In the genomic region with DNA sequence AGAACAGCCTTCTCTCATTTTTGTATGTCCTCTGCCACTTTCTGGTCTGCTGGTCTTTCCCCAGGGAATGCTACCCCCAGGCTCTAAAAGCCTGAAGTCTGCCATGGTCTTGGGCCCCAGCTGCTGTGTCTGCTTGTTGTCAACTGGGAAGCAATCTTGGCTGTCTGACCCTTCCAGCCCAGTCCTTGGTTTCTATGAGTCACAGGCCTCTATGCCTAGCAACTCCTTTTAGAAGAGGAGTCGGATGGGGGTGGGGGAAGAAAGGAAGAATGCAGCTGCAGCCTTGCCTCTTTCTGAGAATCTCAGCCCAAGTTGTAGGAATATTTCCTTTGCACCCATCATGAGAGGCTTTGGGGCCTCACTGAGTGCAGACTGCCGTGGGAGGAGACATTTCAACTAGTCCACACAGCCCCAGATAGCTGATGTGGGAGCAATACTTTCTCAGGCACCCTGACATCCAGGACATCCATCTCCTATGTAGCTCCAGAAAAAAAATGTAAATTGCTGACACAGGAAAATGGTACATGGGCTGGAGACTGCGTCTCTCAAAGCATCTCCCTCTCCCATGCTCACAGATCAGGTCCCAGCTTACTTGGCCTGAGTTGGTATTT, we compare ENCODE assay signal across 13 mouse cellular contexts. TPM values are rescaled to one million over a fixed set of nuclear protein-coding genes. Genes with fewer than 3 reads are reported as not detected.
A peak's percentile ranks its signal among the peaks of the same experiment; 100 is the strongest.
DNase-seq lines count a peak whose midpoint lies in the region; ATAC-seq and TF ChIP-seq lines count a peak whose summit lies in the region.
"Had no signal": no experiment of that assay in that cellular context is flagged by ENCODE, and none has a peak within 500 bp of the region (broad histone marks: within the 10 kb centered on the region; RNA-seq: fewer than 3 reads in every experiment).

No protein-coding gene starts in this region.

- no peaks in the 10 kb centered on the region for H3K4me1 ChIP-seq in hindbrain, embryonic 11.5 days (replicated peaks; ENCODE audit: control insufficient read depth, insufficient read depth, low read length)
- no peaks in the 10 kb centered on the region for H3K4me1 ChIP-seq in hindbrain, embryonic 16.5 days (ENCODE audit: control insufficient read depth, insufficient read depth, low read depth, low read length)
- H3K4me1 ChIP-seq: midbrain, embryonic 13.5 days had no signal

- H3ac ChIP-seq in myocyte (ENCODE audit: control insufficient read depth, insufficient read length): no peak overlapping the region

- no peaks in the 10 kb centered on the region for H3K9me3 ChIP-seq in hindbrain, embryonic 11.5 days (ENCODE audit: control insufficient read depth, low read length)
- no peaks in the 10 kb centered on the region for H3K9me3 ChIP-seq in hindbrain, embryonic 16.5 days (ENCODE audit: control insufficient read depth, low read length)
- H3K9me3 ChIP-seq: midbrain, embryonic 13.5 days had no signal

- DNase-seq in adrenal gland, adult (ENCODE audit: inconsistent age in 2 of 2, low spot score in 1 of 2): peak; percentile 49 to 81
- no peak for DNase-seq in adrenal gland, adult 18-20 months (ENCODE audit: low spot score in 2 of 2)
- DNase-seq in hindbrain, embryonic 11.5 days (ENCODE audit: low spot score): peak; percentile 1
- peak; percentile 5 for DNase-seq in adrenal gland, postnatal 25 days
- no peak for DNase-seq in layer of hippocampus, postnatal 36 days
- DNase-seq in right cerebral cortex, postnatal 14 days: no peak
- DNase-seq: cerebellum, adult 9-10 months; kidney, adult 11 months; retina, postnatal 1 day had no signal

- 0 out of 2 replicates have a peak, but pooled peaks cover 3% of the 10 kb centered on the region for H3K27me3 ChIP-seq in hindbrain, embryonic 11.5 days (ENCODE audit: control insufficient read depth, insufficient read depth, low read length)
- H3K27me3 ChIP-seq in hindbrain, embryonic 16.5 days (replicated peaks; ENCODE audit: control insufficient read depth, insufficient read depth, low read length): no peaks in the 10 kb centered on the region; the same call in 1 of the 2 replicates
- H3K27me3 ChIP-seq in myocyte (ENCODE audit: control insufficient read depth, insufficient read depth, insufficient read length): no peaks in the 10 kb centered on the region

- no peaks in the 10 kb centered on the region for H3K79me2 ChIP-seq in myocyte (ENCODE audit: control insufficient read depth, insufficient read depth)

- no peak overlapping the region for H3K4me2 ChIP-seq in hindbrain, embryonic 11.5 days (replicated peaks; ENCODE audit: low read depth, low read length)
- H3K4me2 ChIP-seq in hindbrain, embryonic 16.5 days (ENCODE audit: low read length): no peak overlapping the region
- peak overlapping the region; percentile 48 for H3K4me2 ChIP-seq in myocyte (ENCODE audit: low read depth)
- H3K4me2 ChIP-seq: midbrain, embryonic 13.5 days had no signal

- 61% methylated on average over 3 of the region's 3 CpGs for WGBS in hindbrain, embryonic 11.5 days
- WGBS in hindbrain, embryonic 16.5 days: 67% methylated on average over 3 of the region's 3 CpGs

- H3K36me3 ChIP-seq in hindbrain, embryonic 11.5 days (ENCODE audit: control insufficient read depth, insufficient read depth, low read length): no peaks in the 10 kb centered on the region
- H3K36me3 ChIP-seq in hindbrain, embryonic 16.5 days (ENCODE audit: control insufficient read depth, insufficient read depth, low read length): no peaks in the 10 kb centered on the region
- no peaks in the 10 kb centered on the region for H3K36me3 ChIP-seq in myocyte (ENCODE audit: control insufficient read depth, insufficient read depth)
- H3K36me3 ChIP-seq: midbrain, embryonic 13.5 days had no signal

- H3K4me3 ChIP-seq in hindbrain, embryonic 11.5 days (ENCODE audit: low read depth, low read length): no peak overlapping the region
- no peak overlapping the region for H3K4me3 ChIP-seq in hindbrain, embryonic 16.5 days (ENCODE audit: low read length)
- H3K4me3 ChIP-seq in myocyte: no peak overlapping the region
- H3K4me3 ChIP-seq: layer of hippocampus, adult 2 months; midbrain, embryonic 13.5 days had no signal

- no peak for ATAC-seq in hindbrain, embryonic 11.5 days (ENCODE audit: low FRiP score)
- no peak for ATAC-seq in hindbrain, embryonic 16.5 days
- ATAC-seq: midbrain, embryonic 13.5 days had no signal

- no peak overlapping the region for H3K9ac ChIP-seq in hindbrain, embryonic 11.5 days (ENCODE audit: low read depth, low read length)
- H3K9ac ChIP-seq in hindbrain, embryonic 16.5 days (ENCODE audit: low read depth, low read length): no peak overlapping the region
- H3K9ac ChIP-seq: midbrain, embryonic 13.5 days had no signal

- no peak for TF ChIP-seq POLR2A in myocyte (IDR thresholded peaks at IDR 0.05; ENCODE audit: insufficient read length, low read depth)

- H3K27ac ChIP-seq in hindbrain, embryonic 11.5 days (ENCODE audit: low read depth, low read length): no peak overlapping the region
- no peak overlapping the region for H3K27ac ChIP-seq in hindbrain, embryonic 16.5 days (ENCODE audit: low read depth, low read length)
- H3K27ac ChIP-seq: layer of hippocampus, adult 2 months; midbrain, embryonic 13.5 days had no signal

TF ChIP-seq in myocyte, 11 proteins besides CTCF, POLR2A, EP300 and RAD21:
- TF ChIP-seq REST (IDR thresholded peaks at IDR 0.05; ENCODE audit: insufficient read depth, insufficient read length): no peak
- TF ChIP-seq MYOD1 (IDR thresholded peaks at IDR 0.05; ENCODE audit: control insufficient read depth in 1 of 3, insufficient read length in 2 of 3, low read depth in 2 of 3): peak in 1 of 3 experiments; percentile 6
- TF ChIP-seq MYOG (IDR thresholded peaks at IDR 0.05; ENCODE audit: control insufficient read depth in 1 of 3, insufficient read depth in 1 of 3, insufficient read length in 2 of 3, low read depth in 2 of 3): no peak

RNA-seq across cellular contexts. Expression of a gene that starts 33.1 kb away (rescaled TPM):
- 1 to 10 TPM; 3.8 to 5.1 TPM for total RNA-seq in adrenal gland, adult 18-20 months (2021)
- polyA plus RNA-seq in hindbrain, embryonic 11.5 days (2014; fragmentation: Nextera tagmentation; extraction: Ambion mirVana): 9.7 and 11.8 TPM in 2 replicates
- polyA plus RNA-seq in hindbrain, embryonic 16.5 days (2015; fragmentation: Nextera tagmentation; extraction: Ambion mirVana): 7.6 and 8.2 TPM in 2 replicates
- total RNA-seq in adrenal gland, postnatal 25 days (2021): 6.2 and 6.9 TPM in 2 replicates
- 0.25 TPM for polyA plus RNA-seq in myocyte (2012; fragmentation: generic; extraction: Trizol)
- total RNA-seq in layer of hippocampus, postnatal 36 days (2021): 10 to 100 TPM; 48.7 to 58.8 TPM

Comparison
In these comparisons a context has a peak if more than half of its experiments do, and no peak if none do; other contexts are left out.
1. DNase-seq: peak in adrenal gland, adult (2 of 2), hindbrain, embryonic 11.5 days (single experiment) and adrenal gland, postnatal 25 days (single experiment); none in adrenal gland, adult 18-20 months (0 of 2), layer of hippocampus, postnatal 36 days (0 of 2) and right cerebral cortex, postnatal 14 days (single experiment).